Mouse (Mus musculus) heart, adult 9 months (tissue): ENCODE data around the gene Spint2.
A peak's percentile ranks its signal among the peaks of the same experiment; 100 is the strongest.

Experiments
- DNase-seq, 2 experiments: peaks; one replicate each; pipeline ENCODE4 v3.0.0; 2022; ENCODE audit warnings: low spot score in 2 of 2

The Spint2 gene

DNA sequence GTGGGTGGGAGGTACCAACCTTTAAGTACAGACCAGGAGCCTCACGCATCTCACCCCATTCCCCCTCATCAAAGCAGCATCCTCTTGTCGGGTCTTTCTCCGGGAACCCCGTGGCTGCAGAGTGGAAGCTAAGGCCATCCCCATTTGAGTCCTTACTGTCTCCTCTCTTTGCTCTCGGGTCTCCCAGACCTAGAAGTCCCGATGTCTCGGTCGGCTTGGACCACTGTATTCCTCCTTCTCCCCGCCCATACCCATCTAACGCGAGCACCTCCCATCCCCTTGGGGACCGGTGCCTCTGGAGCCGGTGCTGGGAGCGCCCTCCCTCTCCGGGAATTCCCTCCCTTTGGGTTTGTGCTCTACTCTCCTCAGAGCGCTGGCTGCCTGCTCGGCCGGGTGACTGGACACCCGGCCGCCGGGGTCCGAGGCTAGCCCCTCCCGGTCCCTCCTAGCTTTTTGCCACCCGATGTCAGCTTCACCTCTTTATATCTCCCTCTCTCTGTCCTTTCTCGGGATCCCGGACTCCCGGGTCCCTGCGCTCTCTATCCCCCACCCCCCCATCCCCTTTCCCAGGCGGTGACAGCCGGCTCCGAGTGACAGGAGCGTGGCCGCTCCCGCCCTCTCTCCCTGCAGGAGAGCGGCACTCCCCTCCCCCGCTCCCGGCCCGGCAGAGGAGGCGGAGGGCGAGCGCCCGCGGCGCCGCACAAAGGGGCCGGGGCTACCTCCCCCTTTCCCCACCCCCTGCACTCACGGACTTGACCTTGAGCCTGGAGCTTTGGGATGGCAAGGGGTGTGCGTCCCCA is 23.0 kb upstream of the Spint2 start:
- no peak for DNase-seq

DNA sequence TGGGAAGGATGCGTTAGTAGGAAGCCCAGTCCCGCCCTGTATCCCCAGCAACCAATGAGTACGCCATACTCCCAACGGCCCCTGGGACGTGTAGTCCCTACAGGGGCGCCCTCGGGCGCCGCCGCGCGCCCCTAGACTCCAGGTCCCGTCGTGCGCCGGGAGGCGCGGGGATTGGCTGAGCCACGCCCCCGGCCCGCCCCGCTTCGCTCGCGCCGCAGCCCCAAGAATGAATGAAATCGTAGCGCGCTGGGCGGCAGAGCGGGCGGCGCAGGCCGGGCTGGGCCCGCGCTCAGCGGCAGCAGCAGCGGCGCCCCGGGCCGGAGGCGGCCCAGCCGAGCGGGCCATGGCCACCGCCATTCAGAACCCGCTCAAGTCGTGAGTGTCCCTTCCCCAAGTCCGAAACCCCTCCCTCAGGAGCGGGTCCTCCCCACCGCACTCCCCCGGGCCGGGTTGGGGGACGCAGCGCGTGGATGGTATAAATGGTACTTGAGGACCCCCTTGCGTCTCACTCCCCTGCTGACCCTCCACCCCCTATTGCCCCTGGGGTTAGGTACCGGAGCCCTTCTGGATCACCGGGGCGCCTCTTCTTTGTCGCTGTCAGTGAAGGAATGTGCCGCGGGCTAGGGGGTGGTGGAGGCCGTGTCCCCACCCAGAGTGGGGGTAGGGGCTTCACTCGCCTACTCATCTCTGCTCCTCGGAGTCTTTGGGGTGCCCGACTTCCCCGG is 22.2 kb upstream of the Spint2 start, which contains the start of gene Dpf1:
Gene Dpf1, plus strand, starts transcription at position 214 of the 725 bp plus-strand sequence.
- DNase-seq, result peak; percentile 52 to 61

- DNase-seq, result no peak
These were observed 20.9 kb upstream of the Spint2 start for GRCm38 (mm10) chr7:29302641-29303040.

- peak in 1 of 2 experiments; percentile 56 for DNase-seq
These were observed 19.4 kb upstream of the Spint2 start for GRCm38 (mm10) chr7:29301127-29301566.

DNA sequence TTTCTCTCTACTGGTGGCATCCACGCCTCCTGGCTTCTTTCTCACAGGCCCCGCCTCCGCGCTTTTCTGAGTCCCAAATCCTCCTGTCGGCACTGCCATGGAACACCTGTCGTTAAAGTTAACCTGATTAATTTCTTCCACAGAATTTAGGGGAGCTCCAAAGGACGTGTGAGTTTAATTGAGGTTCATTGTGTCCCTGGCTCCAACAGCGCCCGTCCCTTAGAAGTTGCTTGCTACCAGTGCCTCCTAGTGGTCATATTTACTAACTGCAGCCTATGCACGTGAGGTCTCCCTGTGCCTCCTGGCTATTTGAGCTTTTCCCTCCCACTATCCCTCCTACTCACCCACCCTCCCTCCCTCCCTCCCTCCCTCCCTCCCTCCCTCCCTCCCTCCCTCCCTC is 15.3 kb upstream of the Spint2 start:
- DNase-seq, result peak; percentile 69 to 76

DNA sequence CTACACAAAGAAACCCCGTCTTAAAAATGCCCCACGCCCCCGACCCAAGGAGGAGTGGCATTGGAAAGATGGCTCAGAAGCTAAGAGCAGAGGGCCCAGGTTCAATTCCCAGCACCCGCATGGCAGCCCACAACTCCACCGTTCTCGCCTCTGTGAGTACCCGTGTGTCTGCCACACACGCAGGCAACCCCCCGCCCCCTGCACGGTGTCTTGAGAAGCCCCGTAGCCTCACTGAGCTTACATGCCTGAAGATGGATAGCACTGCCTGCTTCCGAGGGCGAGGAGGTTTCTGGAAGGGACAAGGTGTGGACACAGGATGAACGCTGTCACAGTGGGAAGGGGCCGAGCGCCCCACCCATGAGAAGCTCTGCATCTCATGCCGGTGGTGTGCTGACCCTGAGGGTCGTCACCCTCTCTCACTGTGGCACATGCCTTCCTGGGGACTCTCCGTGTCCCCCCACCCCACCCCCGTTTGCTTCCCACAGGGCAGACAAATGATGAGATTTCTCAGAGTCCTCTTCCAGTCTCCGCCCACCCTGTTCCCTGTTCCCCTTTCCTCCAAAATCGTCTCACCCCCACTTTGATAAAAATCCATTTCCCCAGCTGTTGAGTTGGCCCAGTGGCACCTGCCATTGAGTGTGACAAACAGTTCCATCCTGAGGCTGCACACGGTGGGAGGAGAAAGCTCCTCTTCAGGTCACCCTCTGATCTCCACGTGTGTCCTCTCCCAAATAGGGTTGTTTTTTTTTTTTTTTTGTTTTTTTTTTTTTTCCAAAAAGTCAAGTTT is 14.3 kb upstream of the Spint2 start:
- DNase-seq, result no peak

GRCm38 (mm10) chr7:29294111-29294761 is 12.5 kb upstream of the Spint2 start:
- DNase-seq, result no peak

DNA sequence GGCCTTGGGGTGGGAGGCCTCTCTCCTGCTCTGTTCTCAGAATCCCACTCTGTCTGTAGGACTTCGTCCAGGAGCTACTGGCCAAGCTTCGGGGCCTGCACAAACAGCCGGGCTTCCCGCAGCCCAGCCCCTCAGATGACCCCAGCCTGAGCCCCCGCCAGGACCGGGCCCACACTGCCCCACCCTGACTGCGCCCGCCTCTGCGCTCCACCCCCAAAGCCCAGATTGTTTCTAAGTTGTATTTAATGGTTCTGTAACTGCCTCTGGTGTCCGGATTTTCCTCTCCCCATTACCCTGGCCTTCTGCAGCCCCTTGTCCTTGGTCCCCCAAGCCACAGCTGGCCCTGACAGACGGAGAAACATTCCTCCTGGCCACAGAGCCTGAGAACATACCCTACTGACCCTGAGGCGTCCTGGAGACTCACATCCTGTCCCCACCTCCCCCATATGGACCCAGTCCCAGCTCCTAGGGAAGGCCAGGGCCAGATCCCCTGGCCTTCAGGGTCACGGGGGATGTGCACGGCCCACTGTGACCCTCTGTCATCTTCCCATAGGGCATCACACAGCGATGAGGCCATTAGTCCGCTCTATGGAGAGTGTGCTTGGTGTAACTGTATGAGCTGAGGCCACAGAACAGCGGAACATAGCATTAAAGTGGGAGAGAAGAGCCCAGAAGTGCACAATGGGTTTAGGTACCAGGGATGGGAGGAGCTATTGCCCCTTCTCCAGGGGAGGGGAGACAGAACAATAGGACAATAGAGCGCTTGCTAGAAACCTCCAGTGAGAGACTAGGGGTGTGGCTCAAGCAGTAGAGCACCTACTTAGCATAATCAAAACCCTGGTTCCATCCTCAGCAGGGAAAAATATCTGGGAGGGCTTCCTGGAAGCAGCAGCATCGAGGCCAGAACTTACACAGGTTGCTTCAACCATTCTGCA is 11.7 kb upstream of the Spint2 start:
- DNase-seq, result peak; percentile 60 to 77

- peak; percentile 71 to 79 for DNase-seq
These were observed 10.9 kb upstream of the Spint2 start for GRCm38 (mm10) chr7:29292458-29293098.

- no peak for DNase-seq
These were observed 10.1 kb upstream of the Spint2 start for GRCm38 (mm10) chr7:29291616-29292457.

GRCm38 (mm10) chr7:29290691-29291485 is 9.2 kb upstream of the Spint2 start:
- DNase-seq, result no peak

DNA sequence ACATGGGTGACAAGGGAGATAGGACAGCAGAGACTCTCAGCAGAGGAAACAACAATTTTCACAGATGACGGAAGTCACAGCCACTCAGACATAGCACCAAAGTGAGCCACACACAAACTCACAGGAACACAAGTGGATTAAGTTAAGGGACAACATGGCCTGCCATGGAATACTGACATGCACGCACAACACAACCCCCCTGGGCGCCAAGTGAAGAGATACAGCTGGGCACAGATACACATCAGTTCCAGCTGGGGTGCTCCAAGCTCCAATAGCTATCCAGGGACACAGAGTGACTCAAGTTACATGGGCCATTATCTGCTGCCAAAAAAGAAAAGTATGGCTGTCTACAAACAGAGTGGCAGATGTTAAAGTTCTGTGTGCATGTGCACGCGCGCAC is 8.1 kb upstream of the Spint2 start:
- no peak for DNase-seq

GRCm38 (mm10) chr7:29288942-29289638 is 7.4 kb upstream of the Spint2 start, which contains the start of gene Ppp1r14a:
Gene Ppp1r14a, plus strand, starts transcription at chr7:29289308.
- peak; percentile 75 to 81 for DNase-seq

- DNase-seq, result no peak
These were observed 6.4 kb upstream of the Spint2 start for GRCm38 (mm10) chr7:29288079-29288478.

DNA sequence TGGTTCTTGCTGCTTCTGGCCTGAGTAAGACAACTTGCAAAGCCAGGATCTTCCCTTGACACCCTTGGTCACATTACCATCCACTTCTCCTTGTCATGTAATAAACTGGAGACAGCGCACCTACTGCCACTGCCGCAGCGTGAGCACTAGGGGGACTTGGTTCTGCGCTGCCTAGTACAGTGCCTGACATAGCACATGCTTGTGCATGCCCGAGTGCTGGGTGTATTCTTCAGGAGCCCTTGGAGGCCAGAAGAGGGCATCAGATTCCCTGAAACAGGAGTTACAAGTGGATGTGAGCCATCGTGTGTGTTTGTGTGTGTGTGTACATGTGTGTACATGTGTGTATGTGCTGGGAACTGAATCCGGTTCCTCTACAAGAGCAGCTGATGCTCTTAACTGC is 5.8 kb upstream of the Spint2 start:
- no peak for DNase-seq

DNA sequence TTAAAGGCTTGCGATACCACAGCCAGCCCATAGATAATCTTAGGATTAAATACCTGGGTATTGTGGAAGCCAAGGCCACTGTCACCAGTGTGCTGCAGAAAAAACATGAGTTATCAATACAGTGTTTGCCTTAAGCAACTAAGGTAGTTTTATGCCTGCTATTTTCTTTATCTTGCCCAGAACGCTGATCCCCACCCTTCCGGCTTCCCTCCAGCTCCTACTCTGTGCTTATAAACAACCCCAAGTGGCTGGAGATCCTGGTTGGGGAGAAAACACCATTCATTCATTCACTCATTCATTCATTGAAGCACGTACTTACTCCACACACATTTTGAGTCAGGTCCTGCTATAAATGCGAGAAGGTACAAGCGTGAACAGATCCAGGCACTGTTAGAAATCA is 2.8 kb upstream of the Spint2 start:
- DNase-seq, result no peak

- DNase-seq, result no peak
These were observed 2.2 kb upstream of the Spint2 start for GRCm38 (mm10) chr7:29283876-29284275.
